Mouse (Mus musculus) ES-E14 (cell line): Measurements from ENCODE around the gene Pgbd5. TPM values are rescaled to one million over a fixed set of nuclear protein-coding genes. Genes with fewer than 3 reads are reported as not detected.

ENCODE experiments used
- DNase-seq: peaks from one replicate; pipeline ENCODE4 v3.0.0-alpha.2; 2013; ENCODE audit warnings: low read depth, low spot score
- H3K27ac ChIP-seq: 2 replicates; pipeline ENCODE4 v1.5.1; 2012; ENCODE audit warnings: low read depth, mild to moderate bottlenecking, low read length, moderate library complexity, mixed read lengths; ENCODE audit not compliant: poor library complexity, insufficient read depth, severe bottlenecking
- H3K36me3 ChIP-seq: 2 replicates; pipeline ENCODE4 v1.6.1; 2012; ENCODE audit warnings: mild to moderate bottlenecking, low read length, moderate library complexity, mixed read lengths; ENCODE audit not compliant: control insufficient read depth, poor library complexity, insufficient read depth, severe bottlenecking
- H3K4me1 ChIP-seq, 2 experiments: fragments of 150-350 bp in 1 of 2; sonication (generic) in 1 of 2; 2 replicates each; pipeline ENCODE4 v1.6.1; 2012; ENCODE audit warnings: low read length in 2 of 2, mild to moderate bottlenecking in 1 of 2, mixed read lengths in 1 of 2; ENCODE audit not compliant: control insufficient read depth in 2 of 2, insufficient read depth in 2 of 2, poor library complexity in 1 of 2
- H3K4me3 ChIP-seq, 2 experiments: fragments of 150-350 bp in 1 of 2; sonication (generic) in 1 of 2; 2 replicates each; pipeline ENCODE4 v1.5.1; 2012; ENCODE audit warnings: low read length in 2 of 2, low read depth in 1 of 2, mild to moderate bottlenecking in 1 of 2, mixed read lengths in 1 of 2; ENCODE audit not compliant: insufficient read depth in 1 of 2, poor library complexity in 1 of 2, severe bottlenecking in 1 of 2
- H3K9ac ChIP-seq: 2 replicates; pipeline ENCODE4 v1.6.1; 2012; ENCODE audit warnings: low read depth, mild to moderate bottlenecking, low read length, mixed read lengths; ENCODE audit not compliant: poor library complexity, insufficient read depth, severe bottlenecking
- H3K9me3 ChIP-seq: fragments of 150-350 bp; sonication (generic); 2 replicates; pipeline ENCODE4 v1.6.1; 2012; ENCODE audit warnings: low read depth, mild to moderate bottlenecking, low read length; ENCODE audit not compliant: control insufficient read depth, insufficient read depth
- CHD2 ChIP-seq: IDR thresholded peaks from 2 replicates; pipeline ENCODE4 v1.6.1; 2014; ENCODE audit warnings: mild to moderate bottlenecking, low read depth, low read length, inconsistent platforms
- HCFC1 ChIP-seq: IDR thresholded peaks from 2 replicates; pipeline ENCODE4 v1.6.1; 2012; ENCODE audit warnings: low read length, inconsistent platforms, borderline replicate concordance; ENCODE audit not compliant: insufficient read depth
- MAFK ChIP-seq: IDR thresholded peaks from 2 replicates; pipeline ENCODE4 v1.6.1; 2014; ENCODE audit warnings: mild to moderate bottlenecking, low read depth, low read length, inconsistent platforms; ENCODE audit not compliant: insufficient read depth
- ZC3H11A ChIP-seq: IDR thresholded peaks from 2 replicates; pipeline ENCODE4 v1.6.1; 2012; ENCODE audit warnings: low read depth, mild to moderate bottlenecking, inconsistent platforms, low read length, borderline replicate concordance
- ZNF384 ChIP-seq: IDR thresholded peaks from 2 replicates; pipeline ENCODE4 v1.6.1; 2012; ENCODE audit warnings: low read depth, low read length, inconsistent platforms
- in situ Hi-C, 2 experiments: fragments of 600-800 bp; cut with MboI; formaldehyde crosslinking; loops; one replicate each; pipeline ENCODE4 v1.15.1; 2025; ENCODE audit warnings: low sequenced_read_pairs in 2 of 2, inconsistent platforms in 1 of 2; ENCODE audit not compliant: unreplicated experiment in 2 of 2
- total RNA-seq: library from RNA; depleted of rRNA; stranded (reverse); fragments of 300-350 nt; gene quantifications from 2 replicates; pipeline ENCODE4 v1.2.3, GENCODE M21; 2012

Pgbd5 gene
- total RNA-seq, 1 experiment: 2.1 TPM

DNA sequence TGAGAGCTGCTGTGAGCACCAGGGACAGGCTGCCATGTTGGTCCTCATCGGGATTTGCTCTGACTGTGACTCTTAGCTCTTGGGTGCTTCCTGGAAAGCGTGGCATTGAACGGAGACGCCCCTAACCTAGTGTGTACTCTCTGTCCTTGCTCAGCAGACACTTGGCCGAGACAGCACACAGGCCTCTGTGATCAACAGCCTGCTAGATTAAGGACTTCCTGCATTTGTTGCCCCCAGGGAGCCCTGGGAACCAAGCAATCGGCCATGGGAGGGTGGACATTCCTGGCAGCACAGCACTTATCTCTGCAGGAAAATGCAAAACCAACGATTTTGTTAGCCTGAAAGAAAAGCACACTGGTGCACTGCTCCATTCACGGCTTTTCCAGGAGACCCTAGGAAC lies 18.0 kb downstream of the Pgbd5 start:
- DNase-seq: no peak
- no peaks in the 10 kb centered on the region for H3K36me3 ChIP-seq
- no peak for TF ChIP-seq HCFC1
- TF ChIP-seq CHD2: no peak
- no peak for TF ChIP-seq ZNF384
- no peak for TF ChIP-seq ZC3H11A
- no peak for TF ChIP-seq MAFK
- in situ Hi-C loops: no loop called here
- H3K27ac ChIP-seq: no peak overlapping the region
- no peak overlapping the region for H3K4me3 ChIP-seq
- peaks cover under 1 to 3% of the 10 kb centered on the region in 2 experiments; a peak in 2 of 4 replicates for H3K4me1 ChIP-seq
- no peaks in the 10 kb centered on the region for H3K9me3 ChIP-seq
- no peak overlapping the region for H3K9ac ChIP-seq

GRCm38 (mm10) chr8:124418927-124419326 lies 20.5 kb downstream of the Pgbd5 start:
- no peaks in the 10 kb centered on the region for H3K36me3 ChIP-seq
- peaks cover 3% of the 10 kb centered on the region in 2 experiments; a peak in 3 of 4 replicates for H3K4me1 ChIP-seq
- in situ Hi-C loops: no loop called here
- no peaks in the 10 kb centered on the region for H3K9me3 ChIP-seq
- TF ChIP-seq ZNF384: no peak
- TF ChIP-seq MAFK: no peak
- TF ChIP-seq CHD2: no peak
- TF ChIP-seq ZC3H11A: no peak
- no peak for TF ChIP-seq HCFC1
- no peak overlapping the region for H3K4me3 ChIP-seq
- no peak overlapping the region for H3K27ac ChIP-seq
- DNase-seq: no peak
- H3K9ac ChIP-seq: no peak overlapping the region

DNA sequence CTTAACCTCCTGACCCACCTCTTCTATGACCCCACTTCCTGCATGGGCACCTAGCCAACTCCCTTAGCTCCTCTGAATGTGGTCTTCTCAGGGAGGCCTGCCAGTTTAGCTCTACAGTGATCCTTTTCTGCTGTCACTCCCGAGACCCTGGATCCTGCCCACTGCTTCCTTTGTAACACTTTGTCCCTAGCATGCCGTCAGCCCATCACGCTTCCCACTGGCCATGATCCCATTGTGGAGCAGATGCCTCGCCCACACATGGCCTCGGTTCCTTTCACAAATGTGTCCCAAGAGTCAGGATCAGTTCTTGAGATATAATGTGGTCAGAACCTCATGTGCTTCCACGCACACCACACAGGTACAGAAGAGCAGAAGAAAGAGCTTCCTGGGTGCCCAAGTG lies 21.3 kb downstream of the Pgbd5 start:
- H3K9me3 ChIP-seq: no peaks in the 10 kb centered on the region
- TF ChIP-seq CHD2 (no peak), ZNF384 (no peak), HCFC1 (no peak), MAFK (no peak), ZC3H11A (no peak)
- no peak for DNase-seq
- H3K4me1 ChIP-seq: peaks cover 3 to 7% of the 10 kb centered on the region in 2 experiments; a peak in 3 of 4 replicates
- H3K4me3 ChIP-seq: no peak overlapping the region
- H3K36me3 ChIP-seq: no peaks in the 10 kb centered on the region
- in situ Hi-C loops: no loop called here
- H3K9ac ChIP-seq: no peak overlapping the region
- H3K27ac ChIP-seq: no peak overlapping the region

DNA sequence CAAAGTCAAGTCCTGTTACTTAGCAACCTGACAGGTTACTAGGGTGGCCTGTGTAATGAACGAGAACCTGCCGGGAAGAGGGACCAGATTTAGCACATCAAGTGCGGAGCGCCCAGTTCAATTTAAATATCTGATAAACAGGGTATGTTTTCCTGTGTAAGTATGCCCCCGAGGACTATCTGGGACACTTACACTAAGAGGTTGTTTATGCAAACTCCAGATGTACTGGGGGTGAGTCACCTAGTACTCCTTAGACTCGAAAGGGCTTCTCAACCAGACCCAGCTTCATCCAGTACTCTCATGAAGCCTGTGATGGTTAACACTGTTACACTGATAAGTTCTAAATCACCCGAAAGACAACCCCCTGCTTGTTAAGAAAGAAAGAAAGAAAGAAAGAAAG lies 22.8 kb downstream of the Pgbd5 start:
- DNase-seq: no peak
- no peak for TF ChIP-seq ZC3H11A
- no peak for TF ChIP-seq HCFC1
- TF ChIP-seq MAFK: no peak
- TF ChIP-seq CHD2: no peak
- no peak for TF ChIP-seq ZNF384
- Histone ChIP-seq H3K9ac (no peak overlapping the region), H3K27ac (no peak overlapping the region), H3K4me3 (no peak overlapping the region), H3K9me3 (no peaks in the 10 kb centered on the region), H3K36me3 (no peaks in the 10 kb centered on the region; the same call in 1 of the 2 replicates), H3K4me1 (peaks cover 3 to 10% of the 10 kb centered on the region in 2 experiments; a peak in 3 of 4 replicates)
- in situ Hi-C loops: no loop called here

DNA sequence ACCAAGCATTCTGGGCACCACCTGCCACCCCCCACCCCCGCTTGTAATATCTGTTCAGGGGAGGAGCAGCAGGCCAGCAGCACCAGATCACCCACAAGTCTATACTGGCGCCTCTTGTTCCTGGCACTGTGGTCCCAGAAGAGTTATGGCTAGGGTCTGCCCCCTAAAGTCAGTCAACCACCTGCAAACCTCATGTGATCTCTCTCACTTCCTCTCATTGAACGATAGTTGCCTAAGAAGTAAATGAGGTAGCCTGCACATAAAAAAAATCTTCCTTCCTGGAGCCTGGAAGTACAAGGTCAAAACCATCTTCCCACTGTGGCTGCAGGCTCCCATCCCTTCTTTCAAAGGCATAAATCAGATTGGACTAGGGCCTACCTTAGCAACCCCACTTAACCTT lies 23.7 kb downstream of the Pgbd5 start:
- Histone ChIP-seq H3K9ac (no peak overlapping the region), H3K36me3 (no peaks in the 10 kb centered on the region; the same call in 1 of the 2 replicates), H3K27ac (no peak overlapping the region), H3K4me3 (no peak overlapping the region), H3K9me3 (no peaks in the 10 kb centered on the region), H3K4me1 (peaks cover 3 to 10% of the 10 kb centered on the region in 2 experiments; a peak in 3 of 4 replicates)
- in situ Hi-C loops: no loop called here
- DNase-seq: no peak
- no peak for TF ChIP-seq ZNF384
- TF ChIP-seq CHD2: no peak
- no peak for TF ChIP-seq MAFK
- TF ChIP-seq ZC3H11A: no peak
